In the genomic region with DNA sequence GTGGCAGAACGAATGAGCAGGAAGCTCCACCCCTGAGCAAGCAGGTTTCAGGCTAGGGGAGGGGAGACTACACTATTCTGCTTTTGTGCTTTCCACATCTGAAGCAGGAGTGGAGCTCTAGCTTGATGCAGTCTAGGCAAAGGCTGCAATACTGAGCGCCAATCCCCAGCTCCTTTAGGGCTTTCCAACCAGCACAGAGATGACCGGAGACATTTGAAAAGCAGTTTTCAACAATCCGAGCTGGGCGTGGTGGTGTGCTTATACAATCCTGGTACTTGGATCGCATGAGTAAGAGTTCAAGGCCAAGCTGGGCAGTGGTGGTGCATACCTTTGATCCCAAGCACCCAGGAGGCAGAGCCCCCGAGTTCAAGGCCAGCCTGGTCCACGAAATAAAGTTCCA, we compare ENCODE assay signal across 1 mouse cellular context.
TF ChIP-seq lines count a peak whose summit lies in the region.

No protein-coding gene starts in this region.

TF ChIP-seq in MEL, 35 proteins besides CTCF, POLR2A, EP300 and RAD21:
- TF ChIP-seq USF1 (IDR thresholded peaks at IDR 0.05; ENCODE audit: low read depth, low read length) = no peak
- no peak for TF ChIP-seq JUND (IDR thresholded peaks at IDR 0.05; ENCODE audit: low read depth, low read length)
- no peak for TF ChIP-seq MEF2A (IDR thresholded peaks at IDR 0.05; ENCODE audit: extremely low read depth, insufficient replicate concordance, low read depth, low read length, poor library complexity, severe bottlenecking)
- no peak for TF ChIP-seq TCF12 (IDR thresholded peaks at IDR 0.05; ENCODE audit: low read depth, low read length)
- TF ChIP-seq CHD2 (IDR thresholded peaks at IDR 0.05; ENCODE audit: low read length) = no peak
- TF ChIP-seq KAT2A (conservative IDR thresholded peaks at IDR 0.05; ENCODE audit: low read depth, low read length) = no peak
- TF ChIP-seq GABPA (IDR thresholded peaks at IDR 0.05; ENCODE audit: low read depth, low read length) = no peak
- TF ChIP-seq MYB (IDR thresholded peaks at IDR 0.05; ENCODE audit: low read depth, low read length) = no peak
- no peak for TF ChIP-seq BHLHE40 (IDR thresholded peaks at IDR 0.05; ENCODE audit: borderline replicate concordance, low read depth, low read length)
- no peak for TF ChIP-seq ETS1 (IDR thresholded peaks at IDR 0.05; ENCODE audit: low read depth, low read length)
- TF ChIP-seq NELFE (IDR thresholded peaks at IDR 0.05; ENCODE audit: low read depth, low read length) = no peak
- TF ChIP-seq ZKSCAN1 (IDR thresholded peaks at IDR 0.05; ENCODE audit: low read depth, low read length) = no peak
- TF ChIP-seq E2F4 (IDR thresholded peaks at IDR 0.05; ENCODE audit: borderline replicate concordance, low read depth, low read length) = no peak
- no peak for TF ChIP-seq TAL1 (IDR thresholded peaks at IDR 0.05; ENCODE audit: low read length)
- TF ChIP-seq USF2 (IDR thresholded peaks at IDR 0.05; ENCODE audit: borderline replicate concordance in 1 of 2, insufficient read depth in 1 of 2, low read depth in 1 of 2, low read length in 2 of 2) = no peak
- no peak for TF ChIP-seq POLR2AphosphoS5 (IDR thresholded peaks at IDR 0.05; ENCODE audit: borderline replicate concordance, low read depth, low read length)
- no peak for TF ChIP-seq CHD1 (IDR thresholded peaks at IDR 0.05; ENCODE audit: low read depth, low read length)
- no peak for TF ChIP-seq SMC3 (IDR thresholded peaks at IDR 0.05; ENCODE audit: low read depth, low read length)
- TF ChIP-seq MAFK (IDR thresholded peaks at IDR 0.05; ENCODE audit: borderline replicate concordance, low read depth, low read length) = no peak
- no peak for TF ChIP-seq RCOR1 (IDR thresholded peaks at IDR 0.05; ENCODE audit: low read depth, low read length)
